Mouse (Mus musculus): ENCODE measurements at regions not wholly inside any gene's neighbourhood (a gene's known extent, or its start where the extent isn't known, plus 50 kb on each side); places are given as distances from the start of the nearest gene placed in this dataset.

GRCm38 (mm10) chr2:114259539-114259938, 58.3 kb upstream of the Zfp770 start:
- DNase-seq, result no peak
